ENCODE assay signal across 13 mouse cellular contexts in genomic region chr13:34470410-34470809, GRCm38 (mm10).
DNase-seq lines count a peak whose midpoint lies in the region; ATAC-seq and TF ChIP-seq lines count a peak whose summit lies in the region.
"Had no signal": no experiment of that assay in that cellular context is flagged by ENCODE, and none has a peak within 500 bp of the region (broad histone marks: within the 10 kb centered on the region; RNA-seq: fewer than 3 reads in every experiment).

No protein-coding gene starts in this region.

- ATAC-seq in intestine, postnatal 0 days, result no peak
- ATAC-seq in intestine, embryonic 16.5 days, result no peak

- no peaks in the 10 kb centered on the region for H3K27me3 ChIP-seq in intestine, postnatal 0 days (replicated peaks; ENCODE audit: control insufficient read depth, insufficient read depth, low read length)
- no peaks in the 10 kb centered on the region for H3K27me3 ChIP-seq in intestine, embryonic 16.5 days (replicated peaks; ENCODE audit: control insufficient read depth, insufficient read depth, low read length)
- H3K27me3 ChIP-seq in thymus, adult 2 months (ENCODE audit: control insufficient read depth, insufficient read depth, low read length), result no peaks in the 10 kb centered on the region
- H3K27me3 ChIP-seq: heart, embryonic 15.5 days; lung, embryonic 15.5 days had no signal

- no peaks in the 10 kb centered on the region for H3K4me1 ChIP-seq in intestine, postnatal 0 days (replicated peaks; ENCODE audit: control insufficient read depth, insufficient read depth, low read length)
- 0 out of 2 replicates have a peak, but pooled peaks cover 6% of the 10 kb centered on the region for H3K4me1 ChIP-seq in intestine, embryonic 16.5 days (ENCODE audit: control insufficient read depth, insufficient read depth, low read length)
- H3K4me1 ChIP-seq in thymus, adult 2 months (replicated peaks; ENCODE audit: control insufficient read depth, insufficient read depth, low read length), result no peaks in the 10 kb centered on the region

- H3K27ac ChIP-seq in intestine, postnatal 0 days (ENCODE audit: low read depth, low read length), result no peak overlapping the region
- no peak overlapping the region for H3K27ac ChIP-seq in intestine, embryonic 16.5 days (ENCODE audit: low read length)
- H3K27ac ChIP-seq in thymus, adult 2 months (ENCODE audit: control insufficient read depth, insufficient read depth, low read length), result no peak overlapping the region
- H3K27ac ChIP-seq: embryonic facial prominence, embryonic 10.5 days; heart, embryonic 15.5 days; lung, embryonic 15.5 days had no signal

- no peaks in the 10 kb centered on the region for H3K36me3 ChIP-seq in intestine, postnatal 0 days (ENCODE audit: control insufficient read depth, insufficient read depth)
- H3K36me3 ChIP-seq in intestine, embryonic 16.5 days (ENCODE audit: control insufficient read depth, insufficient read depth, low read length), result no peaks in the 10 kb centered on the region
- no peaks in the 10 kb centered on the region for H3K36me3 ChIP-seq in thymus, adult 2 months (ENCODE audit: control insufficient read depth, insufficient read depth, low read length)
- H3K36me3 ChIP-seq: embryonic facial prominence, embryonic 10.5 days; heart, embryonic 15.5 days; lung, embryonic 15.5 days had no signal

- TF ChIP-seq CTCF in intestine, postnatal 0 days (IDR thresholded peaks at IDR 0.05; ENCODE audit: low read depth), result peak; percentile 58
- TF ChIP-seq CTCF in thymus, adult 2 months (IDR thresholded peaks at IDR 0.05; ENCODE audit: borderline replicate concordance, control insufficient read depth, extremely low read depth, insufficient read depth, low read length, poor library complexity), result no peak

- H3K4me3 ChIP-seq in intestine, postnatal 0 days (ENCODE audit: low read depth, low read length), result no peak overlapping the region
- H3K4me3 ChIP-seq in intestine, embryonic 16.5 days (ENCODE audit: low read length), result no peak overlapping the region
- H3K4me3 ChIP-seq in thymus, adult 2 months (ENCODE audit: control insufficient read depth, insufficient read depth, low read length), result no peak overlapping the region
- H3K4me3 ChIP-seq: embryonic facial prominence, embryonic 10.5 days; heart, embryonic 15.5 days; lung, embryonic 15.5 days had no signal

- DNase-seq in thymus, adult 2 months, result peak; percentile 5
- DNase-seq in thymus, postnatal 0 days (ENCODE audit: low spot score), result no peak
- DNase-seq in NIH3T3 (ENCODE audit: low read depth), result peak; percentile 13
- DNase-seq in thymus, postnatal 4 days, result peak; percentile 19
- no peak for DNase-seq in kidney, postnatal 4 days
- DNase-seq: adrenal gland, postnatal 10 days; cerebellum, adult 11 months; midbrain, embryonic 14.5 days had no signal

- no peak overlapping the region for H3K9ac ChIP-seq in intestine, postnatal 0 days (ENCODE audit: low read depth, low read length)
- no peak overlapping the region for H3K9ac ChIP-seq in intestine, embryonic 16.5 days (ENCODE audit: low read depth, low read length)
- H3K9ac ChIP-seq: heart, embryonic 15.5 days; lung, embryonic 15.5 days had no signal

- no peak overlapping the region for H3K4me2 ChIP-seq in intestine, postnatal 0 days (replicated peaks; ENCODE audit: low read depth)
- no peak overlapping the region for H3K4me2 ChIP-seq in intestine, embryonic 16.5 days (ENCODE audit: low read depth, low read length)
- H3K4me2 ChIP-seq: heart, embryonic 15.5 days; lung, embryonic 15.5 days had no signal

- H3K9me3 ChIP-seq in intestine, postnatal 0 days (ENCODE audit: control insufficient read depth), result no peaks in the 10 kb centered on the region
- no peaks in the 10 kb centered on the region for H3K9me3 ChIP-seq in intestine, embryonic 16.5 days (ENCODE audit: control insufficient read depth, low read length)
- H3K9me3 ChIP-seq: embryonic facial prominence, embryonic 10.5 days; heart, embryonic 15.5 days; lung, embryonic 15.5 days had no signal

- TF ChIP-seq POLR2A in thymus, adult 2 months (IDR thresholded peaks at IDR 0.05; ENCODE audit: control insufficient read depth, extremely low read depth, insufficient read depth, low read length, poor library complexity), result no peak

- WGBS in intestine, postnatal 0 days, result 83% methylated on average over 1 of the region's 1 CpGs
- 77% methylated on average over 1 of the region's 1 CpGs for WGBS in intestine, embryonic 16.5 days
- WGBS in thymus, adult 2 months, result 92% methylated on average over 1 of the region's 1 CpGs

Comparison
In these comparisons a context has a peak if more than half of its experiments do, and no peak if none do; other contexts are left out.
1. DNase-seq: peak in thymus, adult 2 months (single experiment), NIH3T3 (single experiment) and thymus, postnatal 4 days (single experiment); none in thymus, postnatal 0 days (single experiment) and kidney, postnatal 4 days (0 of 2).